Mouse (Mus musculus) gastrocnemius, postnatal 4 days (tissue): Measurements from ENCODE around the gene Plscr4. TPM values are rescaled to one million over a fixed set of nuclear protein-coding genes. Genes with fewer than 3 reads are reported as not detected.
A peak's percentile ranks its signal among the peaks of the same experiment; 100 is the strongest.

ENCODE experiments used
- DNase-seq, 2 experiments: peaks; one replicate each; pipeline ENCODE4 v3.0.0; 2021 to 2022; ENCODE audit warnings: low spot score in 2 of 2, mixed read lengths in 2 of 2
- long read RNA-seq, 2 experiments: library from polyadenylated mRNA; stranded (forward); transcript quantifications; one replicate each; pipeline ENCODE4 v2.0.0; 2021
- total RNA-seq, 2 experiments: library from RNA; stranded (reverse); gene quantifications; 2 replicates each; pipeline ENCODE4 v1.2.3; 2021

Gene Plscr4
- total RNA-seq: 1 to 10 TPM; 7.2 to 8.6 TPM
- long read RNA-seq, experiment 1, transcript Plscr4-201 (9 exons, 3,204 nt): major isoform, 10 of 12 reads
- long read RNA-seq, experiment 1, partial matches to known transcripts: 1 of 12 reads
- long read RNA-seq, experiment 1, other reads (novel, unspliced or antisense): 1 of 12 reads
- long read RNA-seq, experiment 2, transcript Plscr4-201 (9 exons, 3,204 nt): major isoform, 5 of 6 reads
- long read RNA-seq, experiment 2, partial matches to known transcripts: 1 of 6 reads
- long read RNA-seq, experiment 2, other reads (novel, unspliced or antisense): 0 of 6 reads

GRCm38 (mm10) chr9:92457261-92458058 lies at the start of gene Plscr4:
Gene Plscr4, plus strand, starts transcription at chr9:92457373.
- peak; percentile 42 to 71 for DNase-seq

- DNase-seq: no peak
Measured at GRCm38 (mm10) chr9:92410225-92410624, 46.9 kb upstream of the Plscr4 start.

GRCm38 (mm10) chr9:92412045-92412444 lies 45.1 kb upstream of the Plscr4 start:
- peak in 1 of 2 experiments; percentile 38 for DNase-seq

- DNase-seq: no peak
Measured at GRCm38 (mm10) chr9:92413684-92414083, 43.5 kb upstream of the Plscr4 start.

- no peak for DNase-seq
Measured at GRCm38 (mm10) chr9:92437781-92438180, 19.4 kb upstream of the Plscr4 start.

- no peak for DNase-seq
Measured at GRCm38 (mm10) chr9:92441468-92441867, 15.7 kb upstream of the Plscr4 start.

DNA sequence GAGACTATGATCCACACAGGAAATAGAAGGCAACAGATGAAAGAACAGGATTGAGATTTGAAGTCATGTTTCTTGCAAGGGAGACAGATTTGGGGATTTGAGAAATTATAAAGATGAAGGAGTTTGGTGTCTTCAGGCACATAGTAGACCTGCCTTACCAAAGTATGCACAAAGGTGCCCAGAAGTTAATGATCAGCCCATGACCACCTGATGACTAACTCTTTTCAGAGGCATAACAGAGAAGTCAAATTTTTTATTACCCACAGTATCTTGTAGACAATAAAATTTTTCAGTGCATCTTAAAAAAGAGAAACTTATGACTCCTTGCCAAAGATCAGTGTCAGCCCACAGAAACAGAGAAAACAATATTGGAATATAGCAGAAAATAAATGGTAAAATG lies 12.6 kb upstream of the Plscr4 start:
- no peak for DNase-seq

GRCm38 (mm10) chr9:92456605-92457004 lies 568 bp upstream of the Plscr4 start:
- no peak for DNase-seq

DNA sequence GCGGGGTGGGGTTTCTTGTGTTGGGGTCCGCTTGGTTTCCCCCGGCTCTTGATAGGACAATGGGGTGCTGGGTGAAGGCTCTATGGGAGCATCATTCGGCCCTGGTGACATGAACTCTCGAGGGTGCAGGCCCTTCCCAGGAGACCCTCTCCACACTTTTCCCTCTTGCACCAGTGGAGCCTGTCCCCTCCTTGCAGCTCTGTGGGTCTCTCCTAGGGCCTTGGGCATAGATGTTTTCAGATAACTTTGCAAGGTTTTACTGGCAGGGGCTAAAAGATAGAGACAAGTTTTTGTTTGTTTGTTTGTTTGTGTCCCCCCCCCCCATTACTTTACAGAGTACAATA lies 858 bp downstream of the Plscr4 start:
- no peak for DNase-seq

DNA sequence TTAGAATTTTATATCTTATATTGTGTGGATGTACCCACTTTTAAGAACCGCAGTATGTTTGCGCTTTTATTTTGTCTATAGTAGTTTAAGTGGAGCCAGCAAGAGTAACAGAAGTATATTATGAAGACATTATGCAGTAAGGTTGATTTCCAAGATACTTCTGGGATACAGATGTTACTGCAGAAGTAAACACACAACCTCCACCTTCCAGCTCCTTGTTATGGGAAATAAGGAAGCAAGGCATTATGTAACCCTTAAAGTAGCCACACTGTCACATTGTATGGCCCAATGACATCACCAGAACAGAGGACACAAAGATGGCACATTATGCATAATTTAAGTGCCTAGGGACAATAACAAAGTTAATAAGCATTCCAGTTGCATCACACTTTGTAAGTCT lies 1.2 kb downstream of the Plscr4 start:
- no peak for DNase-seq

GRCm38 (mm10) chr9:92467724-92468123 lies 10.6 kb downstream of the Plscr4 start:
- DNase-seq: no peak

DNA sequence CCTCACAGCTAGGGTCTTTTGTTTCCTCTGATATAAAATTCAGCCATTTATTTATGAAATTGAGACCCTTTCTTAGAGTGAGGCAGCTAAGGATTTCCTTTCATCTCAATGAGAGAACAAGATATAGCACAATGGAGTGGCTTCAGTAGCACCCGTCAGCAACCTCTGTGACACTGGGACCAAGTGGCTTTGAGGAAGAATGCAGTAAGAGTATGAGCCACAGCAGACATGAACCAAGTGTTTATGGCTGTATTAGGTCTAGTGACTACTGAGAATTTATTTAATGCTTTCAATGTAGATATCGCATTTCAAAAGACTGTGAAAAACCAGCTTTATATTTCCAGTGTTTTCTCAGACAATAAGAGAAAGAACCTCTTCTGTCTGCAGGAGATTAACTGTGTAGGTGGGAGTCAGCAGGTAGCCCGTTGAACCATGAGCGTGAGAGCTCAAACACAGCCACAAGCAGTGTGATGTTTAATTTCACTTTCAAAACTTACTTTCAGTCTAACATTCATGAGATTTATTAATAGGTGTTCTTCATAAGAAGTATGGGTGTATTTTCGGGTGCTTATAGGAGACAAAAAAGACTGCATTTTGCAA lies 15.2 kb downstream of the Plscr4 start:
- no peak for DNase-seq

GRCm38 (mm10) chr9:92473178-92473577 lies 16.0 kb downstream of the Plscr4 start:
- DNase-seq: no peak

DNA sequence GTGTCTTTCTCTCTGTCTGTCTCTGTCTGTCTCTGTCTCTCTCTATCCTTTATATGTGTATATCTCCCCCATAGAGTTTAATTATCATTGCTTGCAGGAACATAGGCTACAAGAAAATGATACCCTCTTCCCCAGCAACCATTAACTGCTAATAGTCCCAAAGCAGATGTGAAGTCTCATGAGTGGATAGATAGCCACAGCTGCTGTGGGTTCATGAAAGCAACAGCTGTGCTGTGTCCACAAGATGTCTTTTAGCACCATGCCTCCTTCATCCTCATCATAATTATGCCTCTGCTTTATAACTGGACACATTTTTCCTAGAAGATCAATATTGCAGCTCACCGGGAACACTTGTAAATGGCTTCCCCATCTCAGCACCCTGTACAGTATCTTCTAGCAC lies 17.1 kb downstream of the Plscr4 start:
- DNase-seq: no peak

DNA sequence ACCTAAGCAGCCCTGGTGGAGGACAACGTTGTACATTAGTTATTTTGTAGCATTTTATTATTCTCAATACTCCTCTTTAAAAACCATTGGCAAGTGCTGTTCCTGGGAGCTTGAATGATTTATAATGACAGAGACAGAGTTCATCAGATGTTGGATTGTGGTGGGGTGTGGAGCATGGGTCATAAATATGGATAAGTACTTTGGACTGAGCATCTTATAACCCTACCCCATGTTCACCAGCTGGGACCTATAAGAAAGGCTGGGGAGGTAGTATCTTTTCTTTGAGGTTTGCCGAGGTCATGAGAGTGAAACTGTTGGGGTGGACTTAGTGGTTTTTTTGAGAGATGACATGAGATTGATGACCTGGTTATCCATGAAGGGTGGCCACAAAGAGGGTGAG lies 24.5 kb downstream of the Plscr4 start:
- no peak for DNase-seq

- DNase-seq: no peak
Measured at GRCm38 (mm10) chr9:92482551-92482950, 25.4 kb downstream of the Plscr4 start.

GRCm38 (mm10) chr9:92484710-92485267 lies 27.6 kb downstream of the Plscr4 start:
- no peak for DNase-seq

- no peak for DNase-seq
Measured at GRCm38 (mm10) chr9:92489857-92490256, 32.7 kb downstream of the Plscr4 start.

- DNase-seq: no peak
Measured at GRCm38 (mm10) chr9:92490319-92490718, 33.1 kb downstream of the Plscr4 start.

DNA sequence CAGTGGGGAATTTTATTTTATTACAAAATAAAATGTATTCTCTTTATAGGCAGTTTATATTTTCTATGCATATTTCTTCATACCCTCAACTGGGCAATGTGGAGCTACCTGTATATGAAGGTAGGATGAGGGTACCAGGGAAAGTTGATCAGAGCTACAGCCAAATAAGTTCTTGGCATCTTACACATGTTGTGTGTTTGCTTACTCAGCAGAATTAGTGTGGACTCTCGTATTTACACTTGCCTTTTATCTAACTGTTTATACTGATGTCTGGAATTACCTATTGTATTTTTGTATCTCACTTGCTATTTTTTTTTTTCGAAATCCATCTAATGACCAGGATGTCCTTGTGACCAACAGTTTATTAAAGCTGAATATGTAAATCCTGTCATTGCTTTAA lies 34.1 kb downstream of the Plscr4 start:
- no peak for DNase-seq

- DNase-seq: peak; percentile 86 to 91
Measured at GRCm38 (mm10) chr9:92499710-92500410, 42.7 kb downstream of the Plscr4 start.
